Mouse (Mus musculus): Measurements from ENCODE around the gene Akap5.

GRCm38 (mm10) chr12:76349680-76350220, 25.1 kb downstream of the Akap5 start:
- no peak for TF ChIP-seq CTCF (IDR thresholded peaks at IDR 0.05; ENCODE audit: extremely low read depth, insufficient read depth, low read length)
- no peak for TF ChIP-seq POLR2A (IDR thresholded peaks at IDR 0.05; ENCODE audit: extremely low read depth, insufficient read depth, low read length)
